Mouse (Mus musculus): ENCODE results near the gene Cytip. TPM values are rescaled to one million over a fixed set of nuclear protein-coding genes. Genes with fewer than 3 reads are reported as not detected.
A peak's percentile ranks its signal among the peaks of the same experiment; 100 is the strongest.

The Cytip gene
- polyA plus RNA-seq, 1 experiment from 2014 or later: 11.5 TPM

DNA sequence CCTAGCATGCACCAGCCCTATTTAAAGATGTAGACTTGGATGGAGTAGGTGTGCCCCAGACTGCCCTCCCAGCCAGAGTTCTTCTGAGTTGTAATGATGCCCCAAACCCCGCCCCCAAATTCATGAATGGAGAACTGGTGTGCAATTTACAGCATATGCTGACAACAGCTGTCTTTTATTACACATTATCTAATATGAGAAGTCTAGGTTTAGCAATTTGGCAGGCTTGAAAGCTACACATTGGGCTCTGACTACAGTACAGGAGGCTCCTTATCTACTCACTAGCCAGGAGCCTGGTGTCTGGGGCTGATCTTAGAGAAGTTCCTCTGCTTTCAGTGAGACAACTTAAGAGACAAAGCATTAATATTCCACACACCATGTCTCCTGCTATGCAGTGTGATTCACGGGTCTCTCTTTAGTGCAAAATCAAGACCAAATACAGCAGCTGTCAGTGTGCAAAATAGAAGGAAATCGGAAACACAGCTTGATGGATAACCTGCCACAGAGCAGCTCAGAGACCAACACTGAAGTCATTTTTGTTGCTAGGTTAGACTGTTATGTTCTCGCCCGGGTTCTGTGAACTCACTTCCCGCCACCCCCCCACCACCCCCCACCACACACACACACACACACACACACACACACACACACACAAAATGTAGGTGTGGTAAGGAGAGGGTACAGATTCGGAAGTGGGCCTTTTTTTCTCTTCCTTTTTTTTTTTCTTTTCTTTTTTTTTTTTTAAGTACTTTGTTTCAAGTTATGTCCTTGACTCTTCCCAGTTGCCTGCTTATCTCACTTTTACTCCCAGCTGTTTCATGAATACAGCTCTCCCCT is 39.8 kb downstream of the Cytip start:
- CTCF ChIA-PET: interaction anchor here (0.8 to 3.9 kb wide), 3 partner anchors 9 to 525 kb away, joined by 4 to 12 read pairs (median 4); no protein-coding TSS in a partner anchor
- DNase-seq (ENCODE audit: low read depth, low spot score) (no peak), ATAC-seq (no peak)
- POLR2A ChIA-PET: no interaction called here
- no peak for TF ChIP-seq CTCF (IDR thresholded peaks at IDR 0.05)
- no peaks in the 10 kb centered on the region for H3K27me3 ChIP-seq
- in situ Hi-C loops (cut with MboI; ENCODE audit: low pct_unique_long_range_greater_than_20kb): loop anchor here (5.0 kb wide), 1 partner anchor 37 kb away; no protein-coding TSS in a partner anchor

DNA sequence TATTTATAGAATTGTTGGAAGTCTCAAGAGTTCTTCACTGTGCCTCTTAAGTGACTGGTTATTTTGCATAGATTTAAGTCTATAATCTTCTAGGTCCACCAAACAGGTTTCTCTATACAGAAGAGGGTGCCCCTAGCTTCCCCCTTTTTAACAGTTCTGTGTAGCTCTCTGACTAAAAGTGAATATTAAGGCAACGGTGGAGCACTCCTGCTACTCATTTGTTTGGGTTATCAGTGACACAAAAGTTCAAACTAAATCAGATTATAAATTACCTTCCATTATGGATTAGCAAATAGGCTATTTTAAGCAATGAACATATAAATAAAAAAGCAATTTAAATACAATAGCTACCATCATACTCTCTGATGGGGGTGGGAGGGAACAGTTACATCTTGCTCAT is 40.8 kb downstream of the Cytip start:
- CTCF ChIA-PET: interaction anchor here (0.9 to 3.9 kb wide), 3 partner anchors 9 to 526 kb away, joined by 3 to 12 read pairs (median 4); no protein-coding TSS in a partner anchor
- in situ Hi-C loops (cut with MboI; ENCODE audit: low pct_unique_long_range_greater_than_20kb): no loop called here
- no peaks in the 10 kb centered on the region for H3K27me3 ChIP-seq
- no peak for ATAC-seq
- POLR2A ChIA-PET: no interaction called here
- DNase-seq (ENCODE audit: low read depth, low spot score): no peak
- no peak for TF ChIP-seq CTCF (IDR thresholded peaks at IDR 0.05)

DNA sequence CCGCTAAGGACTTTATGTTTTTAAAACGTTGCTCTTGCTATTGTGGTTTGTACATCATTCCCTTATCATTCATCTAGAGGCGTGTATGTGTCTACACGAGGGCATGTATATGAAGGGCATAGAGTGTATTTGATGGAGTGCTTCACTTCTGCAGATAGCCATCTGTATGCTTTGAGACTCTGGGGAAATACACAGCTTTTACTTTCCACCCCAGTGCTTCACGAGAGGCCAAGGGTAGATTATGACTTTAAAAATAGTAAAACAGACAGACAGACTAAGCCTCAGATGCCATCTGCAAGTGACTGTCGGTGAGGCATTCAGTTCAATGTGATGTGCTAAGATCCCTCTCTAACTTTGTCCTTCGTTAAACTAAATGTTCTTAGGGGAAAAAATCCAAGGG is 41.6 kb downstream of the Cytip start:
- DNase-seq (ENCODE audit: low read depth, low spot score) (no peak), ATAC-seq (no peak)
- TF ChIP-seq CTCF (IDR thresholded peaks at IDR 0.05): no peak

DNA sequence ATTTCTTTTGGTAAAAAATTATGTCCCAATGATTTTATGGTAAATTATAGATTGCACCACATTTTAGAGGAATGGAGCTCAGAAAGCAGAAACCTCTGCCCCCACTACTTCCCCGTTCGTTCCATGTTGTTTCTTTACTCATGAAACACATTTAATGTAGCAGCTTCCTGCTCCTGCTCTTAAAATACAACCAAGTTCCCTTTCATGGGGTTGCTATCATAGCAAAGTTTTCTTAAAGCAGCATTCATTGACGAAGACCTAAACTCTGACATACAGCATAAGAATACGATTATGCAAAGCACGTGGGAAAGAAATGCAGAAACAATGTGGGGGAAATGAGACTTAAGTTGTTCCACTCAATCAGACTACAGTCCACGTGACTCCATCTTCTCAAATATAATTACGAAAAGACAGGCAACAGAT is 45.3 kb downstream of the Cytip start:
- ATAC-seq (no peak), DNase-seq (ENCODE audit: low read depth, low spot score) (no peak)
- in situ Hi-C loops (cut with MboI; ENCODE audit: low pct_unique_long_range_greater_than_20kb): no loop called here
- CTCF ChIA-PET: interaction anchor here (0.8 to 1.5 kb wide), 2 partner anchors 10 to 11 kb away, joined by 3 to 4 read pairs; no protein-coding TSS in a partner anchor
- H3K27me3 ChIP-seq: no peaks in the 10 kb centered on the region
- POLR2A ChIA-PET: no interaction called here
- TF ChIP-seq CTCF (IDR thresholded peaks at IDR 0.05): no peak

More for the DNA sequence above, 41.6 kb downstream of the Cytip start:
- in situ Hi-C loops (cut with MboI; ENCODE audit: low pct_unique_long_range_greater_than_20kb): no loop called here
- ChIA-PET CTCF (interaction anchor here (1.0 to 3.9 kb wide), 2 partner anchors 8 to 13 kb away, joined by 3 to 12 read pairs; no protein-coding TSS in a partner anchor), POLR2A (no interaction called here)
- no peaks in the 10 kb centered on the region for H3K27me3 ChIP-seq

DNA sequence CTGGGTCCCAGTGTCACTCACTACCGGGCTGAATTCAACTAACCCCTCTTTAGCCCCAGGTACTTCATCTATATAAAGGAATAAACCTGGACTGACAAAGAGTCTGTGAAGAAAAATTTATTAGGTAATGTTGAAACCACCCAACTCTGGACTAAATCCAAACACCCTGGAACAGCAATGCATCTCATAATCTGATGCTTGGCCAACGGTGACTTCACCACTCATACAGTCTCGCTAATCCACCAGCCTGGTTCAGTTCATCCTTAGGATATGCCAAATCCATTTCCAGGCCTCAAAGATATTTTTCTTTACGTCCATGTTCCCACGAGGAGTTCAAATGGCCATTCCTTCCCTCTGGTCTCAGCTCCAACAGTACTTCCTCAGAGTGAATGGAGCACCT is 48.8 kb downstream of the Cytip start:
- in situ Hi-C loops (cut with MboI; ENCODE audit: low pct_unique_long_range_greater_than_20kb): no loop called here
- no peaks in the 10 kb centered on the region for H3K27me3 ChIP-seq
- CTCF ChIA-PET: interaction anchor here (1.1 to 1.8 kb wide), 3 partner anchors 9 to 24 kb away, joined by 4 read pairs; no protein-coding TSS in a partner anchor
- peak; percentile 74 for ATAC-seq
- DNase-seq (ENCODE audit: low read depth, low spot score): no peak
- TF ChIP-seq CTCF (IDR thresholded peaks at IDR 0.05): no peak
- POLR2A ChIA-PET: no interaction called here

DNA sequence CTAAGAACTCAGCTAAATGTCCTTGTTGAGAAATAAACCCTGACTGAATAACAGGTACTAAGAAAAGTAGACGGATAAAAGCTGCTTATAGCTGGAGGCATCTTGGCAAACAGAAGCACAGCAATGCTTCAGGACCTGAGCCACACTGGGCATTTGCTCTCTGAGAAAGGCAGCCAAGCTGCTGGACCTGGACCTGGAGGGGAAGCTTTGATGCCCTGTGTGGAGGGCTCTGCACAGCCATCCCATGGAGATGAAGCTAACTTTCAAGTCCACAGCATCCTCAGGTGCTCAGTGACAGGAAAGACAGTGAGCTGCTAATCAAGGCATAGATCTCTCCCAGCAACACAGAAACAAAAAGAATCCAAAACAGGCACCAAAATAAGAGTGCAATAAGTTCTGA is 54.8 kb downstream of the Cytip start:
- no peak for TF ChIP-seq CTCF (IDR thresholded peaks at IDR 0.05)
- ChIA-PET POLR2A (no interaction called here), CTCF (interaction anchor here (1.0 to 2.7 kb wide), 2 partner anchors 14 to 33 kb away, joined by 3 to 12 read pairs; no protein-coding TSS in a partner anchor)
- DNase-seq (ENCODE audit: low read depth, low spot score) (no peak), ATAC-seq (no peak)
- in situ Hi-C loops (cut with MboI; ENCODE audit: low pct_unique_long_range_greater_than_20kb): no loop called here
- H3K27me3 ChIP-seq: no peaks in the 10 kb centered on the region

DNA sequence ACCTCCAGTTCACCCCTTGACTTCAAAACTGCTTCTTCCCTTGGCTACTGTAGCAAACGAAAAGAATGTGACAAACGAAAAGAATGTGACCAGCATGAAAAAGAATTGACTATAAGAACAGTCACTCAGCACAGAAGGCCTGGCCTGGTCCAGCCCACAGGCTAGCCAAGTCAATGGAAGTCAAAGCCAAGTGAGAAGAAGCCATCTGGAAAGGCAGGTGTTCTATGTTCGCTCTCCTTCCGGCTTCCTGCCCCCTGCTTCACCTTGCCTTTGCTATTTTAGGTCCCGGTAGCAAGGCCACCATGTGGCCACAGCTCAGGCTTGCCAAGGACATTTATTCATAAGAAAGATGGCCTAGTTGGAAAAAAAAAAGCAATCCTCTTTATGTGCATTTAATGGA is 56.7 kb downstream of the Cytip start:
- DNase-seq (ENCODE audit: low read depth, low spot score): no peak
- ATAC-seq: no peak
- no peak for TF ChIP-seq CTCF (IDR thresholded peaks at IDR 0.05)
- in situ Hi-C loops (cut with MboI; ENCODE audit: low pct_unique_long_range_greater_than_20kb): no loop called here
- CTCF ChIA-PET: interaction anchor here (1.6 kb wide), 2 partner anchors 11 to 562 kb away, joined by 3 to 4 read pairs; no protein-coding TSS in a partner anchor
- POLR2A ChIA-PET: no interaction called here
- no peaks in the 10 kb centered on the region for H3K27me3 ChIP-seq

DNA sequence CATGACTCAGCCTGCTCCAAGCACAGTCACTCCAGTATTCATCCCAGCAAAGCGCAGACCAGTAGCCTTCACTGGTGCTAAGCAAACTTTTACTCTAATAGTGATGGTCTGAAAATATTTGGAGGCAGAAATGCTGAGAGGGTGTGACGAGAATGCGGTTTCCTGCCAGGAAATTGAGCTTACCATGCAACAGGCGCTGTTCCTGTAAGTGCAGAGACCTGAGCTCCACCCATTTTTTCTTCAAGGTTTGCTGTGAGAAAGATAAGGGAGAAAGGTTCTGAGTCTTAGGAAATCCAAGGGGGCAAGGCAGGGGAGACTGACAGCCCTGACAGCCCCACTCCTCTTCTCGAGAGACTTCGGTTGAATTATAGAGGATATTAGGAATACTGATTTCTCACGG is 57.7 kb downstream of the Cytip start:
- DNase-seq (ENCODE audit: low read depth, low spot score) (no peak), ATAC-seq (no peak)
- in situ Hi-C loops (cut with MboI; ENCODE audit: low pct_unique_long_range_greater_than_20kb): no loop called here
- POLR2A ChIA-PET: no interaction called here
- CTCF ChIA-PET: interaction anchor here (0.9 kb wide), 1 partner anchor 10 kb away, joined by 4 read pairs; no protein-coding TSS in a partner anchor
- TF ChIP-seq CTCF (IDR thresholded peaks at IDR 0.05): no peak
- no peaks in the 10 kb centered on the region for H3K27me3 ChIP-seq

DNA sequence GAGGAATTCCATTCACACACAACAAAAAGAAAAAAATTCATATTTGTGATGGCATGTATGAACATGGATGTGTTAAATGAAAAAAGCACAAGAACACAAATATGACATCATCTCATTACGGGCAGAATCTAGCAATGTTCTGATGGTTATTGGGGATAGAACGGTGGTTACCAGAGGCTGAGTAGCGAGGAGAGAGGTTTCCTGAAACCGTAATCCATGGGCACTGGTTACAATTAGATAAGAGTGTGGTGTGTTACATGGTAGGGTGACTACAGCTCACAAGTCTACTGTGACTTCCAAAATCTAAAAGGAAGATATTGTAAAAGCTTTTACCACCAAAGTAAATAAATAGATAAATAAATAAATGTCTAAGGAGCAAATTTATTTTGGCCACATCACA is 58.8 kb downstream of the Cytip start:
- ATAC-seq: no peak
- ChIA-PET POLR2A (interaction anchor here (1.0 kb wide), 1 partner anchor 13 kb away, joined by 3 read pairs; no protein-coding TSS in a partner anchor), CTCF (no interaction called here)
- DNase-seq (ENCODE audit: low read depth, low spot score): no peak
- H3K27me3 ChIP-seq: no peaks in the 10 kb centered on the region
- TF ChIP-seq CTCF (IDR thresholded peaks at IDR 0.05): no peak
- in situ Hi-C loops (cut with MboI; ENCODE audit: low pct_unique_long_range_greater_than_20kb): no loop called here

DNA sequence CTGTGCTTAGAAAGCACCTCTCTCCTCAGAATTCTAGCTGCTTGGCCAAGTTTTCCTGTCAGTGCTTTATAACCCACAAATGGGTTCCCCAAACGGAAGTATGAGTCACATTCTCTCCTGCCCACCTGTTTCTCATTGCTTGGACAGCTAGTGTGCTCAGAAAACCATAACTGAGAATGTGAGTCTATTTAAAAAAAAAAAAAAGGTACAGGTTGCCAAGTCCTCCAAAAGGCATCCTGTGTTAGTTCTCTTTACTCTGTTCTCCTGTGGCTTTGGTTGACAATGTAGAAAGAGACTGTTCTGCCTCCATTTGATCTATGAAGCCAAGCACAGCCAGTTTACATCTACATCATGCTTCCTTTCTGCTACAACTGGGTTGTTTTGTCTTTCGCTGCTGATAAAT is 60.3 kb downstream of the Cytip start:
- peak; percentile 35 for DNase-seq (ENCODE audit: low read depth, low spot score)
- CTCF ChIA-PET: interaction anchor here (1.3 to 1.4 kb wide), 2 partner anchors 11 to 40 kb away, joined by 3 to 4 read pairs; no protein-coding TSS in a partner anchor
- peak; percentile 67 for ATAC-seq
- in situ Hi-C loops (cut with MboI; ENCODE audit: low pct_unique_long_range_greater_than_20kb): no loop called here
- no peaks in the 10 kb centered on the region for H3K27me3 ChIP-seq
- POLR2A ChIA-PET: no interaction called here
- TF ChIP-seq CTCF (IDR thresholded peaks at IDR 0.05): no peak

DNA sequence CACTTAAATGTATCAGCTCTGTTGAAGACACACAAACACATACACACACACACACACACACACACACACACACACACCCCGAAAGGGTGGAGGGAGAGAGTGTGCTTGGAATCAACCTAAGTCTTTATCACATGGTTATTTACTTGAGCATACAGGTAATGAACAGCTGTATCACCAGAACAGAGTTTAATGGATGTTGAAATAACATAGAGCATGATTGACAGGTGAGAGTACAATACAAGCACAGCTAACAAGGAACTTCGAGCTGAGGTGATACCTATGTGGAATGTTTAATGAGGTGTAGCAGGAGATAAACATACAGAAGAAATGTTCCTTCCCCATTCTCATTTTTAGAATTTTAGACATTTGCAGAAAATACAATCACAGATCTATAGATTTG is 62.7 kb downstream of the Cytip start:
- TF ChIP-seq CTCF (IDR thresholded peaks at IDR 0.05): no peak
- ChIA-PET POLR2A (no interaction called here), CTCF (interaction anchor here (0.6 kb wide), 1 partner anchor 10 kb away, joined by 3 read pairs; no protein-coding TSS in a partner anchor)
- in situ Hi-C loops (cut with MboI; ENCODE audit: low pct_unique_long_range_greater_than_20kb): no loop called here
- ATAC-seq (no peak), DNase-seq (ENCODE audit: low read depth, low spot score) (no peak)
- H3K27me3 ChIP-seq: no peaks in the 10 kb centered on the region
